Mouse (Mus musculus) hindlimb bud, embryonic 11.5 days (tissue): Measurements from ENCODE around the gene Mrgpra3.

ENCODE experiments used
- DNase-seq: peaks from one replicate; pipeline ENCODE4 v3.0.0-alpha.2; 2012; ENCODE audit warnings: low read depth, low spot score; ENCODE audit errors: extremely low spot score

The Mrgpra3 gene

GRCm38 (mm10) chr7:47601272-47601671 lies at the start of gene Mrgpra3:
Gene Mrgpra3 (minus strand): TSS chr7:47601372.
- no peak for DNase-seq
